In genomic region chr6:146429694-146430380, GRCm38 (mm10) we compare ENCODE assay signal across 8 mouse cellular contexts.
DNase-seq lines count a peak whose midpoint lies in the region; ATAC-seq and TF ChIP-seq lines count a peak whose summit lies in the region.

No protein-coding gene starts in this region.

- H3K4me1 ChIP-seq in cortical plate, adult 2 months (ENCODE audit: control insufficient read depth, insufficient read depth, low read length) = no peaks in the 10 kb centered on the region
- H3K4me1 ChIP-seq in liver, embryonic 13.5 days (replicated peaks) = no peaks in the 10 kb centered on the region; the same call in 1 of the 2 replicates
- no peaks in the 10 kb centered on the region for H3K4me1 ChIP-seq in neural tube, embryonic 13.5 days (replicated peaks)

- H3K4me2 ChIP-seq in liver, embryonic 13.5 days = no peak overlapping the region
- H3K4me2 ChIP-seq in neural tube, embryonic 13.5 days = no peak overlapping the region

- H3K9me3 ChIP-seq in liver, embryonic 13.5 days (replicated peaks) = no peaks in the 10 kb centered on the region
- no peaks in the 10 kb centered on the region for H3K9me3 ChIP-seq in neural tube, embryonic 13.5 days

- no peak overlapping the region for H3K9ac ChIP-seq in liver, embryonic 13.5 days
- H3K9ac ChIP-seq in neural tube, embryonic 13.5 days = no peak overlapping the region

- no peak for TF ChIP-seq POLR2A in cortical plate, adult 2 months (IDR thresholded peaks at IDR 0.05; ENCODE audit: extremely low read depth, insufficient read depth, low read length)

- TF ChIP-seq CTCF in left cerebral cortex, adult 2 months (IDR thresholded peaks at IDR 0.05) = peak; percentile 68
- peak; percentile 43; the same call in 1 of the 2 replicates for TF ChIP-seq CTCF in cortical plate, adult 2 months (IDR thresholded peaks at IDR 0.05; ENCODE audit: extremely low read depth, insufficient read depth, low read length)

- DNase-seq in left cerebral cortex, adult 2 months (ENCODE audit: extremely low spot score in 1 of 2, low spot score in 2 of 2) = peak in 1 of 2 experiments; percentile 22
- no peak for DNase-seq in left cerebral cortex, adult 11 months (ENCODE audit: low spot score)
- peak; percentile 11 for DNase-seq in MEL-GATA-1-ER (ENCODE audit: extremely low read depth, low read depth)
- peak; percentile 55 for DNase-seq in heart, postnatal 4 days
- peak; percentile 28 for DNase-seq in liver, embryonic 13.5 days
- DNase-seq in ovary, adult 18-20 months (ENCODE audit: low spot score) = no peak

- no peak overlapping the region for H3K4me3 ChIP-seq in left cerebral cortex, adult 2 months
- H3K4me3 ChIP-seq in cortical plate, adult 2 months (ENCODE audit: insufficient read depth, low read length) = no peak overlapping the region
- H3K4me3 ChIP-seq in liver, embryonic 13.5 days (replicated peaks) = no peak overlapping the region
- H3K4me3 ChIP-seq in neural tube, embryonic 13.5 days = no peak overlapping the region

- no peaks in the 10 kb centered on the region for H3K27me3 ChIP-seq in liver, embryonic 13.5 days
- H3K27me3 ChIP-seq in neural tube, embryonic 13.5 days = no peaks in the 10 kb centered on the region

- 42% methylated on average over 9 of the region's 9 CpGs for WGBS in liver, embryonic 13.5 days (ENCODE audit: insufficient replicate concordance)
- WGBS in neural tube, embryonic 13.5 days = 63% methylated on average over 9 of the region's 9 CpGs

- H3K27ac ChIP-seq in left cerebral cortex, adult 2 months = no peak overlapping the region
- no peak overlapping the region for H3K27ac ChIP-seq in cortical plate, adult 2 months (ENCODE audit: insufficient read depth, low read length)
- H3K27ac ChIP-seq in liver, embryonic 13.5 days = no peak overlapping the region
- H3K27ac ChIP-seq in neural tube, embryonic 13.5 days (replicated peaks) = no peak overlapping the region

- intact Hi-C loops in left cerebral cortex, adult 2 months (cut with DNase I) = no loop called here

- no peaks in the 10 kb centered on the region for H3K36me3 ChIP-seq in liver, embryonic 13.5 days
- no peaks in the 10 kb centered on the region for H3K36me3 ChIP-seq in neural tube, embryonic 13.5 days

- ATAC-seq in liver, embryonic 13.5 days (ENCODE audit: low read depth) = peak; percentile 63
- peak; percentile 36; the same call in 1 of the 2 replicates for ATAC-seq in neural tube, embryonic 13.5 days (ENCODE audit: low read depth)

Comparison
In these comparisons a context has a peak if more than half of its experiments do, and no peak if none do; other contexts are left out.
1. DNase-seq: peak in MEL-GATA-1-ER (single experiment), heart, postnatal 4 days (single experiment) and liver, embryonic 13.5 days (single experiment); none in left cerebral cortex, adult 11 months (single experiment) and ovary, adult 18-20 months (single experiment).